Mouse (Mus musculus) spleen, adult 2 months (tissue): ENCODE data around the gene Ubc.

Experiments used
- CTCF ChIP-seq: fragments of 200-500 bp; IDR thresholded peaks from 2 replicates; pipeline ENCODE4 v1.5.1; 2011; ENCODE audit warnings: mild to moderate bottlenecking, inconsistent platforms; ENCODE audit not compliant: insufficient read depth, insufficient read length, insufficient replicate concordance; ENCODE audit errors: extremely low read depth
- POLR2A ChIP-seq: fragments of 200-500 bp; IDR thresholded peaks from 2 replicates; pipeline ENCODE4 v1.6.1; 2011; ENCODE audit warnings: low read depth, low read length, inconsistent platforms

DNA sequence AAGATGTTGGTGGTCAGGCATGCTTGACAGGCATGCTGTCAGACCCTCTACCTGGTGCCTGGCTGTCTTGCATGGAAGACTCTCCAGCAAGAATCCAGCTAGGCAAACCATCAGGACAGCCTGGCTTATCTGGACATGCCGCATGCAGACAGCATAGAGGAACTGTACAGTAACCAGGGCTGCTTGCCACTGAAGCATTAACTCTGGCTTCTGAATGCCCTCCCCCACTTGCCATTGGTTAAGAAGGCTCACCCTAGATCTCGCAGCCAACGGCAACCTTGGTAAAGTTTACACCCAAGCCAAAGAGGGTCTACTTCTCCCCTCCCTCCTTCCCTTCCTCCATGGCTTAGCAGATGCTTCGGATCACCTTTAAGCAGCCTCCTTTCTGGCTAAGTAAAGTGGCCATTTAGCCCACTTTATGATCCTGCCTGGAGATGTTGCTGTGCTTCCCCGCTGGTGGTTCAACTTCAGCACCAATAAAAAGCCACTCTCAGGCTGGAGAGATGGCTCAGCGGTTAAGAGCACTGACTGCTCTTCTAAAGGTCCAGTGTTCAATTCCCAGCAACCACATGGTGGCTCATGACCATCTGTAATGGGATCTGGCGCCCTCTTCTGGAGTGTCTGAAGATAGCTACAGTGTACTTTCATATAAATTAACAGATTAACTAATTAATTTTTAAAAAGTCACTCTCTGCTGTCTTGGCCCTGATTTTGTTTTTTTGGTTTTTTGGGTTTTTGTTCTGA is 18.9 kb downstream of the Ubc start:
- TF ChIP-seq CTCF (no peak), POLR2A (no peak)
